Mouse (Mus musculus): ENCODE measurements around the gene Mphosph6.

Gene Mphosph6

DNA sequence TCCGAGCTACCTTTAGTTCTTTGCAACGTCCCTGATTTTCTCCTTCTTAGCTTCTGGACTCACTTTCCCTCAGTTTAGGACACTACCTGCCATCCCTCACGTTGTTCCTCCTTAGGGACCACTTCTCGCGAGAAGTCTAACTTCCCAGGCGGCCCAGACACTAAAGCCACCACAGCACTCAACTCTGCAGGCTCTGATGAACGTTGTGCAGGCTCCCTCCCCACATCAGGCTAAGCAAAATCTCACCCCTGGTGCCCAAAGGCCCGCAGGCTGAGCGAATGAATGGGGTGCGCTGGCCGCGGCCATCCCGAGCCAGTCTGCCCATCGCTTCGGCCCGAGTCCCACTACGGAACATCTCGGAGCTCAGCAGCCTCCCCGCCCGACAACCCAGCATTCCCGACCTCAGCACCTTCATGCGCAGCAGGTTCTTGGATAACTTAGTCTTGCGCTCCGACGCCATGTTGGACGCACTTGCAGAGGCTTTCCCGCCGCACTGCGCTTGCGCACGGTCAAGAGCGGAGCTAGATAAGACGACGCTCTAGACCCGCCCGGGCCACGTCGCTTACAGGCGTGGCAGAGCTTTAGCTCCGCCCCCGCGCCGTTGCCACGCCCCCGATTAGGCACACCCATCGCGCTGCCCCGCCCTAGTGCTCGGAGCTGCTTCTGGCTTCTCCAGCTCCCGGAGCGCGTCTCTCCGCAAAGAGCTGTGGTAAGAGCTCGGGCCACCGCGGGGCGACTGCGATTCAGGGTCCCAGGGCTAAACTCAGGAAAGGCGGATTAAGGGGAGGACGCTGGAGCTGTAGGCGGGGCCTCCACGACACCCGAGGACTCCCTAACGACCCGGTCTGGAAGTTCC is at the start of gene Mphosph6:
Mphosph6 (minus strand) TSS at position 501 of the 856 bp plus-strand sequence.
- DNase-seq (ENCODE audit: low spot score), result peak; percentile 98

DNA sequence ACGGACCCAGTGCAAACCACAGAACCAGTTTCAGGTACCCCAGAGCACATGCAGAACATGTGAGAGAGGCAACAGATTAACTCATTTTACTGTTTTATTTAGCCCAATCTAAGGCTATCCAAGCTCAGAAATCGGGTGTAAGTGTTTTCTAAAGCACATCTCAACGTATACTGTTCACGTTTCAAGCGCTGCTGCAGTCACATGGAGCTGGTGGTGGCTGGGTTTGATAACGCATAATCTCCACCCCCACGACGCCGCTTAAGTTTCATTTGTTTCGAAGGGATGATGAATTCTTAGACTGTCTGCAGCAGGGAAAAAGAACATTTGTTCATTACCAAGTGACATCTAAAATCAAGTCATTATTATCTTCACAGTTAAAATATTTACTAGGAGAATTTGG is 48.7 kb upstream of the Mphosph6 start:
- DNase-seq (ENCODE audit: low spot score), result peak; percentile 15

DNA sequence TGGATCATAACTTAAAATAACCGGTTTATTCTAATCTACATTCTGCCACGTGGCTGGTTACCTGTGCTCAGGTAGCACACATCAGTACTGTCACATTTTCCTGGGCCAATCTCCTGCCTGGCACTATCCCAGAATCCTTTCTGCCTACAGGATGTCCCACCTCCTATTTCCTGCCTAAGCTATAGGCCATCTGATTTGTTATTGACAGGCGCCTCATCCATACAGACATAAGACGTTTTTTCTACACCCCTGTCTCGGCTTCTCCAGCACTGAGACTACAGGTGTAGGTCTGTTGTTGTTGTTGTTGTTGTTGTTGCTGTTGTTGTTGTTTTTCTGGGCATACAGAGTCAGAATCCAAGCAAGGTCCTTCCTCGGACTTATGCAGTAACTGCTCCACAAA is 46.1 kb upstream of the Mphosph6 start:
- no peak for DNase-seq (ENCODE audit: low spot score)

DNA sequence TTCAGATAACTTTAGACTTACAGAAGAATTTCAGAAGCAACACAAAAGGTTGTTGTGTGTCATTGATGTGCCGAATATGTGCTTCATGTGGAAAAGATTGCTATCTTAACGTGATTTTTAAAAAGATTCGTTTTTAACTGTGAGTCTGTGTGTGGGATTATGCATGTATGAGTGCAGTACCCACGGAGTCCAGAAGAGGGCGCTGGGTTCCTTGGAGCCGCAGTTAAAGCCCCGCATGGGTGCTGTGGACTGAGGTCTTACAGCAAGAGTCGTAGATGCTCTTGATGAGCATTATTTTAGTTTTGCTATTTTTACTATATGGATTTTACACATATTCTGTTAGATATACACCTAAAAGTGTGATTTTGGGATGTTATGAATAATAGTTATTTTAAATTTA is 42.0 kb upstream of the Mphosph6 start:
- no peak for DNase-seq (ENCODE audit: low spot score)

DNA sequence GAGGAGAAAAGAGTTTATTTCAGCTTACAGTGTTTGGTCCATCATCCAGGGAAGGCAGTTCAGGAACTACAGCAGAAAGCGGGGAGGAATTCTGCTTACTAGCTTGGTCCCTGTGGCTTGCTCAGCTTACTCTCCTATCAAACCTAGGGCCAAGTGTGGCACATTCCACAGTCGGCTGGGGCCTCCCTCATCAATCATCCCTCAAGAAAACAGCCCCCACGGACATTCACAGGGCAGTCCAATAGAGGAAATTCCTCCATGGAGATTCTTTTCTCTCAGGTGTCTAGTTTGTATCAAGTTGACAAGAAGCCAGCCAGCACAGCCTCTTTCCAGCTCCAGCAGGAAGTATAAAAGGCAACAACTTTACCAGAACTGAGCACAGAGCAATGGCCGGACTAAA is 11.8 kb upstream of the Mphosph6 start:
- no peak for DNase-seq (ENCODE audit: low spot score)

DNA sequence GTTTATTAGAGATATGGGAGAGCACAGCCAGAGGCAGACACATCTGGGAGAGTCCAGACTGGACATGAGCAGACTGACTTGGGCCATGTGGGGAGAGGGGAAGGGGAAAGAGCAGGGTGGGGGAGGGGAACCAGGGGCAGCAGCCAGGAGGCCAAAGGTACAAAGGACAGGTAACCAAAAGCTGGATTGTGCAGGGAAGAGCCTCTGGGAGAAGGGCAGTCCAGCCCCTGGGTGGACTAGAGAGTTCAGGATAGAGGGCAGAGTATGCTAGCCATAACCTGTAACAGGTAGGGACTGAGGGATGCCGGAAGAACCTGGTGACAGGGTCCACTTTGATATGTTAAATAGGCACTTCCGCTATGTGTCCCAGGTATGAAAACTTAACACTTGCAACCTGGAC is 8.9 kb upstream of the Mphosph6 start:
- no peak for DNase-seq (ENCODE audit: low spot score)

DNA sequence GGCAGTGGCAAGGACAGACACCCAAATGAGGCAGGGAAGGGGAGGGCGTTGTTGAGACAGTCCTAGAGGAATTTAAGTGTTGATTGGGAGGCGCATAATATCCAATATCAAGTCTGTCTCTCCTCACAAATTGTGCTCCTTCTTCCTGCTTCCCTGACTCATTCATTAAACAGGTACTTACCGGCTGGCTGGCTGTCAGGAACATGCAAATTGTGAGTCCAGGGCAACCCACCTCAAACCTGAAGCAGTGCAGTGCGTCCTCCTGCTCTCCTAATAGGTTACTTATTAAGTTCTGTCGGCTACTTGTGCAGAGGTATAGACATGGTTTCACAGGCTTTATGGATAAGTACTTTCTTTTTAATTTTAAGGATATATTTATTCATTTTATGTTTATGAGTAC is 3.7 kb upstream of the Mphosph6 start:
- no peak for DNase-seq (ENCODE audit: low spot score)

DNA sequence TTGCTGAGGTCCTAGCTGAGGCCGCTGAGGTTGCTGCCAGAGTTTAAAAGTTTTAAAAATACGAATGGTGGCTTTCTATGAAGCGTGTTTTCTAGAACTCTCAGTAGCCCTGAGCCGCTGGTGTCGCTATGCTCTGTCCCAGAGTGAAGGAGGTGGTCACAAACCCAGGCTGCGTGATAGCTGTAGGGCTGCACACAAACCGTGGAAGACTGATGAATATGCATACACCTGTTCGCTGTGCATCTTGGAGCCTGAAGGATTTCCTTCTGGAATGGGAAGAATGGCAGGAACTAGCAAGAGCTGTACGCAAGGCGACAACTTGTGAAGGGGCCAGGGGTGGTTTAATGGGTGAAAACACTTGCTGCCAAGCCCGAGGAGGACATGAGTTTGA is 551 bp upstream of the Mphosph6 start:
- DNase-seq (ENCODE audit: low spot score), result no peak

DNA sequence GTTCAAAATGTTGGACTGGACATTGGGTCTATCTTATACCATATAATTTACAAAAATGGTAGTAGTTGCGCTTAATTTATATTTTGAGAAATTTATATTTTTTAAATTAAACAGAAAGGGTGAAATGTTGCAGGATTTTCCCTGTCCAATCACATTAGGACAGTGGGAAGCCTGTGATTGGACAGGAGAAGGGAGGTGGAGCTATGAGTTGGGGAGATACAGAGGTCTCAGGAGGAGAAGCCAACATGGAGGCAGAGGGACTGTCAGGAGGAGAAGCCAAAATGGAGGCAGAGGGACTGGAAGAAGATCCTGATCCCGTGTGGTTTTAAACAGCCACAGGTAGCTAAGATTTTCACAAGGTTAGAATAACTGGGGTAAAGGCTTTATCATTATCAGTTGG is 3.7 kb downstream of the Mphosph6 start:
- no peak for DNase-seq (ENCODE audit: low spot score)

DNA sequence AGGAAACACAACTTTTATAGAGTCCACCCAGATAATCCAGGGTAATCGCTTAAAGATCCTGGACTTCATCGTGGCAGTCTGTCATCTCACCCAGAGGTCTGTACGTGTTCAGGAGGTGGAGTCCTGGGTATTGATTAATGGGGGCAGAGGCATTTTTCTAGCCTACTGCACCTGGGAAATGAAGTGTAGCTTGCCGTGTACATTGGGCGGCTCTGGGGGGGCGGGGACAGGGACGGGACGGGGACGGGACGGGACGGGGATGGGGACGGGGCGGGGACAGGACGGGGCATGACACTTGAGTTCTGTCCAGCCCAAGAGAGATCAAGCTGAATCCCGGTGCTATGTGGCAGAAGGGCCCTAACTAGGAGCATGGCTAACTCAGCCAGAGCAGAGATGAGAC is 5.3 kb downstream of the Mphosph6 start:
- no peak for DNase-seq (ENCODE audit: low spot score)

DNA sequence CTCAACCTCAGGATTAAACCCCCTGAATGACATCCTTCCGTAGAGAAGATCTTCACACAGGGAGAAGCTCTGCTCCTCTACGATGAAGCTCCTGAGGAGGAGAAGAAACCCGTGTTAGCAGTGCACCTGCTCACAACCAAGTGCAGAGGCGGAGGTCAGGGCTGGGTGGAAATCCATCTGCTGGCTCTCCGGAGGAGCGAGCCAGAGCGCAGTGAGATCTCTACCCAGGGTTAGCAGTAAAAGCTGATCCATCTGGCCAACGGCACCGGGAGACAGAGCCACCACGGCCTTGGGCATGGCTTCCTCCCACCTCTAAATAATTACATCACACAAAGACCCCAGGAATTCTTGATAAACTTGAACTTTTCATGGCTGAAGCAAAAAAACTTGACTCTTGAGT is 7.2 kb downstream of the Mphosph6 start:
- no peak for DNase-seq (ENCODE audit: low spot score)

DNA sequence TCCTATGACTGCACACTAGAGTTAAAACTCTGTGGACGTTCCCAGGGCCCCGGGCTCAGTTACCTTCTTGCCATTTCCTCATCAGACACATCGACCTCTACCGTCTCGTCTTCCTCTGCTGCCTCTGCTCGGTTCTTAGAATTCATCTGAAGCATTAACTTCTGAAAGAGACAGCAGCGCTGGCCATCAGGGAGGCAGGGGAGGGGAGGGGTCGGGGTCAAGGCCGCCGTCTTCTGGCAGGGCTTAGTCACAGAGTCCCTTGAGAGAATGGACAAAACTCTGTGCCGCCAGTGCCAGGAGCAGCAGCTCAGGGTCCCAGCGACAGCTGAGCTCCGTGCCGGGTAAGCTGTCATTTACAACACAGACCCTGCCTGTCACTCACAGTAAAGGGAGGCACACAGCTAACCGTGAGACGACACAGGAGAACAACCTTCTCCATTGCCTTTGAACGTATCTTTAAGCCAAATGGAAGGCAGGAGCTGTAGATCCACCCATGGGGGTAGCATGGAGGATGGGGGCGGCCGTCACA is 9.1 kb downstream of the Mphosph6 start:
- no peak for DNase-seq (ENCODE audit: low spot score)

DNA sequence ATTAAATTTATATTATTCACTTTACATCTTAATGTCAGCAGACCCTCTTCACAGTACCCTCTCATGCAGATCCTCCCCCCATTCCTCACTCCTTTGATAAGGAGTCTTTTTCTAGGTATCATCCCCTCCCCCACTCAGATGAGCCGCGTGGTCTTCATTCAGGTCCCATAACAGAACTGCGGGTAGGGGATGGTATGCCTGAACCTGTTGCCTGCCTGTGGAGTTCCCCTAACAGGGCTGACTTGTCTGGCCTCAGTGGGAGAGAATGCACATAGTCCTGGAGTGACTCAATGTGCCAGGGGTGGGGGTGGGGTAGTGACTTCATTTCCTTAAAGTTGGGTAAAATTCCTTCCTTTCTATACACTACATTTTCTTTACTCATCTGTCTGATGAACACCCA is 15.3 kb downstream of the Mphosph6 start:
- no peak for DNase-seq (ENCODE audit: low spot score)

DNA sequence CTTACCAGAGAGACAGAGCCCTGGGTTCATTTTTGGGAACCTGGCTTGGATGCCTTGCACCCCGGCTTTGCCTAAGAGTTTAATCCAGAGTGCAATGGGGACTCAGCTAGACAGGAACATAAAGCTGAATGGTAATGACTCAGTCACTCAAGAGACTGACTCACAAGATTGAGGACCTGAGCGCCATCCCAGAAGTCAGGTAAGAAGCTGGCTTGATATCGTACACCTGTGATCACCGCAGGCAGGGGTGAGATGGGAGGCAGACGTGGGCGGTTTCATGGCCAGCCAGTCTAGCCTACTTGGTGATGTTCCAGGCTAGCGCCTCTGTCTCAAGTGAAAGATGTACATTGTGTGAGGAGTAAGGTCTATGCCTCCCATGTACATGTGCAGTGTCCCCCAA is 18.7 kb downstream of the Mphosph6 start:
- DNase-seq (ENCODE audit: low spot score), result no peak

DNA sequence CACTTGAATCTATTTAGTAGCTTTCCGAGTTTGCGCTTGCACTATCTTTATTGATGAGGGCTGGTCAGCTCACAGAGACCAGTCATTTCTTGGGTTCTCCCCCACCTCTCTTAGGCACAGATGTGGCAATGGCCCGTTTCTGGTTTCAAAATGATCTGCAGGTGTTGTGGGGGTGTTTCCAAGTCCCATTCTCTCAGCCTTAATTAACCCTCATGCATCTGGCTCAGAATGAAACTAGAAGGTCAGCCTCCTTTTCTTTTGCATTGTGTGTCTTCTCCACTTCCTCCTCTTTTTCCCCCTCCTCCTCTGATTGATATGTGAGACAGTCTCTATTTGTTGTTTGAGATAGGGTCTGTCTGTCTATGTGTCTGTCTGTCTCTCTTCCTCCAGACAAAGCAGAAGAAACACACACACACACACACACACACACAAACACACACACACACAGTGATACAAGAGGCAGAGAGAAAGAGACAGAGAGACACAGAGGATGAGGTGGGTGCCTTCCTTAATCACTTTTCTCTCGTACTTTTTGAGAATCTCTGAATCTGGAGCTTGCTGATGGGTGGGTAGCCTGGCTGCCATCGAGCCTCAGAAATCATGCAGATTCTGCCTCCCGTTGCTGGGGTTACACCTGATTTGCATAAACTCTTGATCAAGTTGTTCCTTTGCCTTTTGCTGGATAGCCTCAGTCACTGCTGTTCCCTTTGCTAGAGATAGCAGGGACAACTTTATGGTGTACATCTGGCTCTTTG is 20.2 kb downstream of the Mphosph6 start:
- DNase-seq (ENCODE audit: low spot score), result no peak

DNA sequence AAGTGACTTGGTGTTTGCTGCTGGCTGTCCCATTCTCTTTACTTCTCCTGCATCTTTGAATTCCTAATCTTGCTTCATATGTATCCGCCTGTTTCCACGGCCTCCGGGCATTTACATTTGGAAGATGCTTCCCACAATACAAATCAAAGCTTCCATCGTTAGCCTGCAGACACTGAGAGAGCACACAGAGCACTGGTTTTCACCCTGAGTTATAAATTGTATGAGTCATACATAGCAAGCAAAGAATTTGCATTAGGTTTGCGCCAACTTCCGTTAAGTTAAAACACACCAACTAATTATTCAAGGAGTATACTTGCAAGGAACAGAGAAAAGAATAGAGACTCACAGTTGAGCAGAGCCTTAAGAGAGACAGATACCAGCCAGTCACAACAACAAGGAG is 22.4 kb downstream of the Mphosph6 start:
- no peak for DNase-seq (ENCODE audit: low spot score)

DNA sequence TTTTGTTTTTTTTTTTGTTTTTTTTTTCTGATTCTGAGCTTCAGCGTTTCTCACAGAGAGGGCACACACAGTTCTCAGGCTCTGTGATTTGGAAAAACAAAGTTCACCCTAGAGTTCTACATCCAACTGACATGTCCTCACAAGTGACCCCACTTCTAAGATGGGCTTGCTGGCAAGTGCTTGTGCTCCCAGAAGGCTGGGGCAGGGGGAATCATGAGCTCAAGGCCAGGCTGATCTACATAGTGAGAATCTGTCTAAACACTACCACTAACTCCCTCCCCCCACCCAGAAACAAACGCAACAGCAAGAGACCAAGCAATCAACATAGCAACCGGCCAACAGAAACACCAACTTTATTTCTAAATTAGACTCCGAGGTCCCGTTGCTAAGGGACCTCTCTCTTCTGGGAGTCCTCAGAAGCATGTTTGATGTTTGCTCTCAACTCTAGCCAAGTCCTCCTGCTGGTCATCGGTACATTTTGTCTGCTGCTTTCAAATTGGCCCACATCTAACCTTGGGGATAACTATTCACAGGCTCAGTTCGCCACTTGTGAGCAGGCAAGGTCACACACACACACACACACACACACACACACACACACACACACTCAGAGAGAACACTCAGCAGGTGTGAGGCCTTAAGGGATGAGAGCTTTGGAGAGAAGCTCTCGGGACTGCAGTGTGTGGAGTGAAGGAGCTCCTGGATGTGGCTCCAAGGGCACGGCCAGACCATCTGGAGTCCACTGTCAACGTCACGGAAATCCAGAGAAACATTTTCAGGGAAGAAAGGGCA is 23.0 kb downstream of the Mphosph6 start:
- DNase-seq (ENCODE audit: low spot score), result no peak

DNA sequence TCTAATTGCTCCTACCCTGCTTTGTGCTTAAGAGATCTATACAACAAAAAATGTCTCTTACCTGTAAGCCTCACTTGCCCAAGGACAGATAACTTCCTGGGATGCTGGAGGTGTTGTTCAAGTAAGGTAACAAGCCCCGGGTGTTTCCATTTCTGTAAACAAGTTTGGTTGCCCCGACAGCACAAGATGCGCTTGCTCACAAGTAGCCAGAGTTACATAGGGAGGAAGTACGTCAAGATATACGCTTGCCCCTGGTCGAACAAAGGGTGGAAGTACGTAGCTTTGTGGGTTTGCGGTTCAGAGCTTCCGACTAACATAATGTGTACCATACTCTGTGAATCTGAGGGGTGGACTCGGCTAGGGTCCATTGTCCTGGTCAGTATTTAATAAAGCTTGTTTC is 25.7 kb downstream of the Mphosph6 start:
- no peak for DNase-seq (ENCODE audit: low spot score)

DNA sequence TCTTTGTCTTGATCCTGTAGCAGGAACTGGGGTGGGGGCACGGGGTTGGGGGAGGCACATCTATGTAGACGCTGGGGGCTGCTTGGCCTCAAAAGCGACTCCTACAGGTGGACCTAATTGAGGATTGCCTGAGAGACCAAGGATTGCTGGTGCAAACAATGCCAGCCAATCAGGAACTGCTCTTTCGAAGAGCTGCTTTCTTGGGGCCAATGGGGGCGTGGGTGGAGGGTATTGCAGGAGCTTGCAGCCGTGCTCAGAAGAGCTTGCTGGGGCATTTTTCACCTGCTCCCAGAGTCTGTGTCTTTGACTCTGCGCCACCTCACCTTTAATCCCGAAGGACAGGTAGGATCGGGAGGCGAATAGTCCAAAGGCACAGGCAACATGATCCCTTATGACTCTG is 26.1 kb downstream of the Mphosph6 start:
- DNase-seq (ENCODE audit: low spot score), result peak; percentile 4

DNA sequence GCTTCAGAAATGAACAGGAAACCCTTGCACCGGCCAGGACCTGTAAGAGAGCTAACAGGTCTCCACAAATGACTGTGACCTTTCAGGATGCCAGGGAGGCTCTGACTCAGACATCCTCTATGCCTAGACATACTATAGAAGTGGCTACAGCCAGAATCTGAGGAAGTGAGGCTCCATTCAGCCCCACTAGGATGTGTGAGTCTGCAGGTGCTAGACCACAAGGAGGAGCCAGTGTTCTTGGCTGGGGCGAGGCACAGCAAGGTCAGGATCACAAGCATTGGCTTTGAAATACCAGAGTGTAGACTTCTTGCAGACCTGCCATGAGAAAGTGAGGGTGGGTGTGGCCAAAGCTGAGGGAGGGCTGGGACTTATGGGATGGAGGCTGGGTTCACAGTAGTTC is 29.1 kb downstream of the Mphosph6 start:
- DNase-seq (ENCODE audit: low spot score), result no peak

DNA sequence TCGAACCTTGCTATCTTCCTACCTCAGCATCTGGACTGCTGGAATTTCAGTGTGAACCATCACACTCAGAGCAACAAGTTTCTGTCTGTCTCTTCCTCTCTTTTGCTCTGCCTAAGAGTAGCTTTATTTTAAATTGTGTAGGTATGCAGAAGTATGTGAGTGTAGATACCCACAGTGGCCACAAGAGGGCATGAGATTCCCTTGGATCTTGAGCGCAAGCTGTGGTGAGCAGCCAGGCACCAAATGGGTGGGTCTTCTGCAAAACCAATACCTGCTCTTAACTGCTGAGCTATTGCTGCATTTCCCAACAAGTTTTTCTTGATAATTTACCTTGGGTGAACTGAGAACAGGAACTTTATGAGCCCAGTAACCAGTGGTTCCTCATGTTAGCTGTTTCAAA is 29.6 kb downstream of the Mphosph6 start:
- peak; percentile 65 for DNase-seq (ENCODE audit: low spot score)

DNA sequence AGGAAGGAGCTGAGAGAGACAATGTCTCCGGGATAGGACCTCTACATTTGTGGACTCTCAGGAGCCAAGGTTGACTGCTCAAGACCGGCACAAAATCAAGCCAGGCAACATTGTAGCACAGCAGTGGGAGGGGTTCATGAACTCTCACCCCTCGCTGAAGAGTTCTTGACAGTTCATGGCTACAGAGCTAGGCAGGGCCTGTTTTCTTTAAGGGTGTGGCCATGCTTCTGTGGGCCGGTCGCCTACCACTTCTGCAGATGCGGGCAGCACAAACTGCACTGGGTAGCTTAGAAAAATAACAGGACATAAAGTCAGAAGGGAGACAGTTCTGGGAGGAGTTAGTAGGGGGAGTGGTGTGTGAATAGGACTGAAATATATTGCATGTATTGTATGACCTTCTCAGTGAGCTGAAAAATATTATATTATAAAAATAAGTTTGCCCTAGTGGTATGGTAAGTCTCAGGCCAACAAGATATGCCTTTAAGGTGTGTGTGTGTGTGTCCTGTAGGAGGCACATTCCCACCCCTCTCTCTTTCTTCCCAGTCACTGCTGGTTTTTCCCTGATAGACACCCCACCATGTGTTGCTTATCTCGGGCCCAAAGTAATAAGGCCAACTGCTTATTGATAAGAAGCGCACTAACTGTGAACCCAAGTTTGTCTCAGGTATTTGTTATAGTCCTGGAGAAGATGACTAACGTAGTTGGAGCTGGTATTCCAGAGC is 30.5 kb downstream of the Mphosph6 start:
- DNase-seq (ENCODE audit: low spot score), result peak; percentile 52
